8 mouse cellular contexts compared by ENCODE assay signal in the genomic region with DNA sequence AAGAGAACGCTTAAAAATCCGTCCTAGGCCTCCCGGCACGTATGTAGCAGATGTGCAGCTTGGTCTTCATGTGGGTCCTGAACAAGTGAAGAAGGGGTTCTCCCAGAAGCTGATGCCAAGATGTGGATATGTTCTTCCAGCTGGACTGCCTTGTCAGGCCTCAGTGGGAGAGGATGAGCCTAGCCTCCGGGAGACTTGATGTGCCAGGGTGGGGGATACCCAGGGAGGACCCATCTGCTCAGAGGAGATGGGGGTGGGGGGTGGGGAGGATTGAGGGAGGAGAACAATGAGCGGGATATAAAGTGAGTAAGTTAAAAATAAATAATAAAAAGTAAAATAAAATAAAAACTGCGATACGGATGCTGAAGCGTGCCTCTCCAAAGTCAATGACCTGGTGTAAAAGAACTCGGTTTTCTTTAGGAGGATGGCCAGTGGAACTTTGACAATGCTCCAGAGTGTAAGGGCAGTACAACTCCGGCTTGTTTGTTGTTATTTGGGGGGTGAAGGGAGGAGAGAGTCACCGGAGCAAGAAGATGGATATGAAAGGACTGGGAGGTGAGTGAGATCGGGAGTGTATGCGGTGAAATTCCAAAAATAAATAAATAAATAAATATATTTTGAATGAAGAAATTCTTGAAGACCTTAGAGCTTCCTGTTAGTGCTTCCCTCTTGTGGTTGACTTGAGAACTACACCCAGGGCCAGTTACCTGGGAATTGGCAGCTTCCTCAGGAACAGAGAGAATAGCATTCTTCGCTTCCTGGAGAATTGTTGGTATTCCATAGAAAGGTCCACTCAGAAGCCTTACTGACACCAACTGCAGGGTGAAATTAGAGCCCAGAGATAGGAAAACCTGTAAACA.
A peak's percentile ranks its signal among the peaks of the same experiment; 100 is the strongest.
DNase-seq lines count a peak whose midpoint lies in the region; ATAC-seq lines count a peak whose summit lies in the region.

No protein-coding gene starts in this region.

- WGBS in forebrain, embryonic 10.5 days: 75% methylated on average over 15 of the region's 15 CpGs
- WGBS in forebrain, embryonic 12.5 days: 79% methylated on average over 15 of the region's 15 CpGs
- WGBS in forebrain, embryonic 14.5 days: 79% methylated on average over 15 of the region's 15 CpGs
- WGBS in kidney, embryonic 16.5 days: 73% methylated on average over 15 of the region's 15 CpGs

- DNase-seq in forebrain, embryonic 10.5 days (ENCODE audit: extremely low spot score, low spot score): peak; percentile 48
- DNase-seq in A20 (ENCODE audit: low read depth, low spot score): peak; percentile 43
- peak; percentile 32 for DNase-seq in c-Kit-positive CD71-negative TER-119-negative erythroid progenitor cells, embryonic 14.5 days (ENCODE audit: low read depth)
- DNase-seq in forebrain, embryonic 14.5 days (ENCODE audit: low spot score): peak; percentile 71
- DNase-seq in lung, postnatal 10 days: peak; percentile 62
- DNase-seq in right cerebral cortex, postnatal 25 days: peak; percentile 13

- H3K36me3 ChIP-seq in forebrain, embryonic 10.5 days (replicated peaks): peaks cover 43% of the 10 kb centered on the region
- peaks cover 35% of the 10 kb centered on the region for H3K36me3 ChIP-seq in forebrain, embryonic 12.5 days (replicated peaks)
- peaks cover 11% of the 10 kb centered on the region for H3K36me3 ChIP-seq in forebrain, embryonic 14.5 days (ENCODE audit: control insufficient read depth, insufficient read depth, low read length)
- H3K36me3 ChIP-seq in kidney, embryonic 16.5 days (ENCODE audit: insufficient read depth, low read length): no peaks in the 10 kb centered on the region

- ATAC-seq in forebrain, embryonic 12.5 days (ENCODE audit: low FRiP score): no peak
- ATAC-seq in forebrain, embryonic 14.5 days: peak; percentile 45
- 0 out of 2 replicates have a peak, but pooled peaks have one; percentile 54 for ATAC-seq in kidney, embryonic 16.5 days (ENCODE audit: low FRiP score, low TSS enrichment)

- H3K4me2 ChIP-seq in forebrain, embryonic 12.5 days: no peak overlapping the region
- H3K4me2 ChIP-seq in forebrain, embryonic 14.5 days (ENCODE audit: low read length): no peak overlapping the region
- H3K4me2 ChIP-seq in kidney, embryonic 16.5 days (replicated peaks; ENCODE audit: low read depth, low read length): 0 out of 2 replicates have a peak overlapping the region, but pooled peaks have one; percentile 14

- 0 out of 2 replicates have a peak, but pooled peaks cover 3% of the 10 kb centered on the region for H3K4me1 ChIP-seq in forebrain, embryonic 10.5 days
- no peaks in the 10 kb centered on the region for H3K4me1 ChIP-seq in forebrain, embryonic 12.5 days
- no peaks in the 10 kb centered on the region for H3K4me1 ChIP-seq in forebrain, embryonic 14.5 days (ENCODE audit: control insufficient read depth, insufficient read depth, low read length)
- H3K4me1 ChIP-seq in kidney, embryonic 16.5 days (ENCODE audit: insufficient read depth, low read length): no peaks in the 10 kb centered on the region

- no peaks in the 10 kb centered on the region for H3K9me3 ChIP-seq in forebrain, embryonic 10.5 days
- H3K9me3 ChIP-seq in forebrain, embryonic 12.5 days: no peaks in the 10 kb centered on the region
- no peaks in the 10 kb centered on the region for H3K9me3 ChIP-seq in forebrain, embryonic 14.5 days (replicated peaks; ENCODE audit: control insufficient read depth, low read length)
- H3K9me3 ChIP-seq in kidney, embryonic 16.5 days (ENCODE audit: low read length): no peaks in the 10 kb centered on the region

- H3K9ac ChIP-seq in forebrain, embryonic 12.5 days: no peak overlapping the region
- H3K9ac ChIP-seq in forebrain, embryonic 14.5 days (ENCODE audit: low read length): no peak overlapping the region
- no peak overlapping the region for H3K9ac ChIP-seq in kidney, embryonic 16.5 days (replicated peaks; ENCODE audit: low read length)

- no peak overlapping the region for H3K4me3 ChIP-seq in forebrain, embryonic 10.5 days
- H3K4me3 ChIP-seq in forebrain, embryonic 12.5 days (replicated peaks): no peak overlapping the region
- H3K4me3 ChIP-seq in forebrain, embryonic 14.5 days (ENCODE audit: low read depth, low read length): no peak overlapping the region
- no peak overlapping the region for H3K4me3 ChIP-seq in kidney, embryonic 16.5 days (ENCODE audit: low read length)

- no peaks in the 10 kb centered on the region for H3K27me3 ChIP-seq in forebrain, embryonic 10.5 days (ENCODE audit: poor library complexity, severe bottlenecking)
- H3K27me3 ChIP-seq in forebrain, embryonic 12.5 days: no peaks in the 10 kb centered on the region
- no peaks in the 10 kb centered on the region for H3K27me3 ChIP-seq in forebrain, embryonic 14.5 days (replicated peaks; ENCODE audit: control insufficient read depth, insufficient read depth, low read length)
- no peaks in the 10 kb centered on the region for H3K27me3 ChIP-seq in kidney, embryonic 16.5 days (ENCODE audit: insufficient read depth, low read length)

- H3K27ac ChIP-seq in forebrain, embryonic 10.5 days: no peak overlapping the region
- no peak overlapping the region for H3K27ac ChIP-seq in forebrain, embryonic 12.5 days
- no peak overlapping the region for H3K27ac ChIP-seq in forebrain, embryonic 14.5 days (ENCODE audit: low read depth, low read length)
- H3K27ac ChIP-seq in kidney, embryonic 16.5 days (ENCODE audit: low read length): no peak overlapping the region

Comparison
In these comparisons a context has a peak if more than half of its experiments do, and no peak if none do; other contexts are left out.
1. DNase-seq: peak in every context shown above with its lines; median percentile 71 in forebrain, embryonic 14.5 days; 62 in lung, postnatal 10 days; 48 in forebrain, embryonic 10.5 days; 43 in A20; 32 in c-Kit-positive CD71-negative TER-119-negative erythroid progenitor cells, embryonic 14.5 days; 13 in right cerebral cortex, postnatal 25 days.